Mouse (Mus musculus) small intestine, adult 2 months (tissue): ENCODE results near the gene Ssx2ip.

Experiments
- CTCF ChIP-seq: fragments of 200-500 bp; IDR thresholded peaks from 2 replicates; pipeline ENCODE4 v1.5.1; 2012; ENCODE audit warnings: low read depth, mild to moderate bottlenecking, control low read depth, inconsistent platforms, low read length, moderate library complexity, mixed read lengths; ENCODE audit not compliant: insufficient replicate concordance, insufficient read length; ENCODE audit errors: extremely low read depth
- POLR2A ChIP-seq: fragments of 200-500 bp; IDR thresholded peaks from 2 replicates; pipeline ENCODE4 v1.6.1; 2012; ENCODE audit warnings: low read depth, mild to moderate bottlenecking, control low read depth, inconsistent platforms, low read length, moderate library complexity

- TF ChIP-seq POLR2A (no peak), CTCF (no peak)
These were observed 10.8 kb upstream of the Ssx2ip start for GRCm38 (mm10) chr3:146393641-146394100.
